Mouse (Mus musculus): ENCODE data around the gene Slc6a16.
A peak's percentile ranks its signal among the peaks of the same experiment; 100 is the strongest.

The Slc6a16 gene

GRCm38 (mm10) chr7:45216442-45217183 is 24.3 kb upstream of the Slc6a16 start:
- DNase-seq (ENCODE audit: low spot score), result peak; percentile 64

- no peak for DNase-seq (ENCODE audit: low spot score)
These were observed 19.2 kb upstream of the Slc6a16 start for GRCm38 (mm10) chr7:45221680-45222079.

- DNase-seq (ENCODE audit: low spot score), result no peak
These were observed 16.1 kb upstream of the Slc6a16 start for GRCm38 (mm10) chr7:45224826-45225225.

GRCm38 (mm10) chr7:45226421-45226820 is 14.5 kb upstream of the Slc6a16 start:
- DNase-seq (ENCODE audit: low spot score), result no peak

- no peak for DNase-seq (ENCODE audit: low spot score)
These were observed 12.3 kb upstream of the Slc6a16 start for GRCm38 (mm10) chr7:45228548-45228947.

GRCm38 (mm10) chr7:45229046-45229445 is 11.8 kb upstream of the Slc6a16 start:
- no peak for DNase-seq (ENCODE audit: low spot score)

GRCm38 (mm10) chr7:45229459-45230203 is 11.3 kb upstream of the Slc6a16 start:
- no peak for DNase-seq (ENCODE audit: low spot score)

GRCm38 (mm10) chr7:45231192-45231591 is 9.7 kb upstream of the Slc6a16 start:
- DNase-seq (ENCODE audit: low spot score), result no peak

- DNase-seq (ENCODE audit: low spot score), result no peak
These were observed 8.9 kb upstream of the Slc6a16 start for GRCm38 (mm10) chr7:45231941-45232340.

- no peak for DNase-seq (ENCODE audit: low spot score)
These were observed 8.0 kb upstream of the Slc6a16 start for GRCm38 (mm10) chr7:45232716-45233465.

GRCm38 (mm10) chr7:45233580-45234332 is 7.1 kb upstream of the Slc6a16 start:
- DNase-seq (ENCODE audit: low spot score), result no peak

GRCm38 (mm10) chr7:45234333-45234841 is 6.5 kb upstream of the Slc6a16 start:
- DNase-seq (ENCODE audit: low spot score), result no peak

- DNase-seq (ENCODE audit: low spot score), result no peak
These were observed 5.8 kb upstream of the Slc6a16 start for GRCm38 (mm10) chr7:45234922-45235571.

GRCm38 (mm10) chr7:45235656-45236180 is 5.2 kb upstream of the Slc6a16 start:
- no peak for DNase-seq (ENCODE audit: low spot score)

GRCm38 (mm10) chr7:45237747-45238699 is 2.9 kb upstream of the Slc6a16 start:
- no peak for DNase-seq (ENCODE audit: low spot score)

- DNase-seq (ENCODE audit: low spot score), result no peak
These were observed 2.0 kb upstream of the Slc6a16 start, which contains the start of gene Cd37 for GRCm38 (mm10) chr7:45238723-45239496. Gene Cd37 (minus strand): TSS chr7:45239115.

GRCm38 (mm10) chr7:45240109-45240508 is 776 bp upstream of the Slc6a16 start:
- DNase-seq (ENCODE audit: low spot score), result no peak

GRCm38 (mm10) chr7:45241389-45241749 is 484 bp downstream of the Slc6a16 start:
- no peak for DNase-seq (ENCODE audit: low spot score)

- no peak for DNase-seq (ENCODE audit: low spot score)
These were observed 6.8 kb downstream of the Slc6a16 start for GRCm38 (mm10) chr7:45247666-45248065.
